Mouse (Mus musculus) CD4-positive, CD25-positive, alpha-beta regulatory T cell, adult 4 months (primary cell): ENCODE results near the gene Zan. TPM values are rescaled to one million over a fixed set of nuclear protein-coding genes. Genes with fewer than 3 reads are reported as not detected.
"Not testable (repeated sequence)": the region's sequence is repeated elsewhere in the genome, so short reads cannot be mapped to it uniquely, and the experiment has no call there.

Experiments
- ATAC-seq: one replicate; pipeline ENCODE4 v1.8.0; 2017
- polyA plus RNA-seq, 2 experiments: library from polyadenylated mRNA; unstranded; fragments of 100-300 nt; shearing (Covaris generic); gene quantifications; one replicate each; pipeline ENCODE4 v1.2.1; 2017

The Zan gene
- polyA plus RNA-seq, 2 experiments from 2014 or later: 0.27 to 0.39 TPM

DNA sequence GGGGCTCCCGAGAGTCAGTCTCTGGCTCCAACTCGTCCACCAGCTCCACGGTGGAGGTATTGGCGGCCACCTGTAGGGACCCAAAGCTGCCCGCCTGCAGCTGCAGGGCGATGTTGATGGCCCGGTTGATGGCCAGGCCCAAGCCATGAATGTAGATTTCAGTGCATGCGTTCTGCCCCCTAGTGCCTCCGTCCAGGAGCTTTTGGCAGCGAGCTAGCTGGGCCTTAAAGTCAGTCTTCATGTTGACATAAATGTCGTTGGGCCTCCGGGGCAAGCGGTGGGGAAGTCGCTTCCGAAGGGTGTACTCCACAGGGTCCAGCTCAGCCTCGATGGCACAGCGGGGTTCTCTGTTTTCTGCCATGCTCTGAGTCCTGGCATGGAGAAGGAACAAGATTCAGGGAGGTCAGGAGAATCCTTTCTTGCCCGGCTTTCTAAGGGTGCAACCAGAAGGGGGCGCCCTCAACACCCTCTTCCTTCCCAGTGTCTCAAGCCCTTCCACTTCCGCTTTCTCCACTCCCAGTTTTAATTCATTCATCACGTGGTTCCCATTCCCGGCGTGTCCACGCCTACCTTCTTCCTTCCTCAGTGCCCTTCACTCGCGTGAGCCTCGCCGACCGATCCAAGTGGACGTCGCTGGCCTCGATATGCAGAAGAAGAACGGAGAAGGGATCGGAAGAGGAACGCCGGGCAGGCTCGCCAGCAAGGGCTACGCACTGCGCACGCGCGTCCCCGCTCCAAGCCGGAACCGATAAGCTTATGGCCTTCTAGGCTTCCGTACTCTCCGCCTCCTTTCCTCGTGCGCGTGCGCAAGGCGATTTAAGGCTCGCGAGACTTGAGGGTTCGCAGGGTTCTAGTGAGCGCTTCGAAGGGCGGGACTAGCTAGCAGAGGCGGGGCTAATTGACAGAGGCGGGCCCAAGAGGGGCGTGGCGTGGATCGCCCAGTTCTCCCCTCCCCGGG, 25.1 kb upstream of the Zan start, which contains the start of gene Pop7:
TSS of gene Pop7 (minus strand) at position 810 of the 958 bp plus-strand sequence.
- ATAC-seq: peak; percentile 97

GRCm38 (mm10) chr5:137500186-137500585, 23.3 kb upstream of the Zan start:
- ATAC-seq: no peak

- no peak for ATAC-seq
Measured at GRCm38 (mm10) chr5:137493831-137494230, 17.0 kb upstream of the Zan start.

GRCm38 (mm10) chr5:137491559-137491958, 14.7 kb upstream of the Zan start:
- no peak for ATAC-seq

- ATAC-seq: no peak
Measured at GRCm38 (mm10) chr5:137487616-137488015, 10.8 kb upstream of the Zan start.

DNA sequence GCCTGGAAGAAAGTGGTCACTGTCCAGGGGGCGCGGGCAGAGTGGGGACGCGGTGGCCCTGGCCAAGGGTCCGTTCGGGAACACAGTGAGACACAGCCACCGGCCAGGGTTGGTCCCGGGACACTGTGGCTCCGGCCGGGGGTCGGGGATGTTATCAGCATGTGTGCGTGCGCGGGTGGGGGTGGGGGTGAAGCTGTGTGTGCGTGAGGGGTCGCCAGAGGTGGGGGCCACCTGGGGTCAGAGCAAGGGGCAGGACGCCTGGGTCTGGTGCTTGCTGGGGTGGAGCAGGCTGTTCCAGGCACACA, 8.9 kb upstream of the Zan start:
- no peak for ATAC-seq

DNA sequence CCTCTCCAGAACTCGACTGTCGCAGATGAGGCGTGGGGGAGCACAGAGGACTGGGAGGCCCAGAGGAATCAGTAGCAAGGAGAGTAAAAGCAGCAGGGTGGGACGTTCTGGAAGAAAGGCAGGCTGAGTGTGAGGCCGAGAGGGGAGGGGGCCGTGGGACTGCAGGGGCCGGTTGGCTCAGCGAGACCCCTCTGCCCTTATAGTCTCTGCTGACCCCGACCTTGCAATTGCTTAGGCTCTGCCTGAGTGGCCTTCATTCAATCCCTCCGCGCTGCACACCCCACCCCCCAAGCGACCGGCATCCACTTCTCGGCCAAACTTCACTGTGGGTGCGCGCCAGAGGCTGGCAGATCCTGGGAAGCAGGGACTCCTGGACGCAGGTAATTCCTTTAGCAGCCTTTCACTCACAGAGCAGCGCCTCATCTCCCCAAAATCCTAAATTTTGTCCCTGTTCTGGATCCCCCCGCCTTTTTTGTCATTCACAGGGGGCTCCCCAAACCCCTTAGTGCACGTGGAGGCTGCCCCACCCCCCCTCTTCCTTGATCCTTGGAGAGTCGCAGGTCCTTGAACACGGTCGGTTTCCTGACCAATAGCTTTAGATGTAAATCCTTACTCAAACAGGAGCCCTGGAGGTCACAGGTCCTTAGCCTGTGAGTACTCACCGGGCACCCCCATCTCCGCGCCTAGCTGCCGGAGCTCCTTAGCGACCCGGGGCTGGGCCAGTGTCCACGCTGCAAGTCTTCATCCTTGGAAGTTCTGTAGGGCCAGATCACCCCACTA, 8.4 kb upstream of the Zan start:
- no peak for ATAC-seq

DNA sequence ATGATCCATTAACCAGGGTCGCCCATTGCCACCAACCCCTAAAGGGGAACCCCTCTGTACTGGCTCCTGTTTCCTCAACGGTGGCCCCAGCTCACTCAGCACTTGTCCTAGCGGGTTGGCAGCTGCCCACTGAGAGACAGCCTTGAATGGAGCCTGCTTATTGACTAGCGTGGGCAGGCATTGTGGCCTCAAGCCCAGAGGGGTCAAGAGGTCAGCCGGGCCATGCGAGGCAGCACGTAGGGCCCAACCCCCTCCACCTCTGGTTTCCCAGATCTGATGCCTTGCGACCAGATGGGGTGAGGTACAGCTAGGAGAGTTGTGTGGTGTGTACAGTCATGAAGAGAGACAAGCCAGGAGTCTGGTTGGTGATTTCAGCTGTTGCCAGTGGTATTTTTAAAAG, 5.0 kb upstream of the Zan start:
- ATAC-seq: no peak

GRCm38 (mm10) chr5:137481138-137481537, 4.3 kb upstream of the Zan start:
- no peak for ATAC-seq

- no peak for ATAC-seq
Measured at GRCm38 (mm10) chr5:137474351-137474750, 2.5 kb downstream of the Zan start.

- no peak for ATAC-seq
Measured at GRCm38 (mm10) chr5:137472252-137472904, 4.5 kb downstream of the Zan start.

DNA sequence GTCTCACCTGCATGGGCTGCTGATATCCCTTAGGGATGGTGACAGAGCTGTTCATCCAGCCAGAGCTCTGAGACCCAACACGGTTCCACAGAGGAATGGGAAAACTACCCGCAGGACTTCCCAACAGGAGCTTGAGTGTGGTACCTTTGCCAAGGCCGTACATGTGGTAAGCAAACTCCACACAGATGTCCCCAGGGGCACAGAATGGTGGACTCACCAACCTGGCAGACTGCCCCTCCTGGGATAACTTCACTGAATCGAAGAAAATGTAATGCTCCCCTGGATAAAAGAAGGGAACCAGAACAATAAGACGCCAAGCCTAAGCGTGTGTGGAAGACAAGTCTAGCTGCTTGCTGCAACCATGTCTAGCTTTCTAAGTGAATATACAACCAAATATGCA, 9.9 kb downstream of the Zan start:
- no peak for ATAC-seq

GRCm38 (mm10) chr5:137465049-137465448, 11.8 kb downstream of the Zan start:
- no peak for ATAC-seq

- no peak for ATAC-seq
Measured at GRCm38 (mm10) chr5:137455866-137456591, 20.8 kb downstream of the Zan start.

DNA sequence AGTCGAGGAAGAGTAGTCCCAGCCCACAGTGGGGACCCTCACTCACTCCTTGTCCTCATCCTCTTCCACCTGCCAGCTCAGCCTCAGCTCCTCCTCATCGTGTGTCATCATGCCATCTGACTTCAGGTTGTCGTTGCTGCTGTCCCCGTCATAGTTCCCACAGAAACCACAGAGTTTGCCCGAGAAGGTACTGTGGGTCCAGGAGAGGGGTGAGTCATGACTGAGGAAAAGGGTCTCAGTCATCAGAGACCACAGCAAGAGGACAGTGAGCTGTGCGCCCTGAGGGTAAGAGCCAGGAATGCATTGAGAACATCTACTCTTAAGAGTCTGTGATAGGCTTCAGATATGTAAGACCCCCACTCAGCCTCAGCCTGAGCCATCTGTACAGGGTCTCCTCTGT, 21.7 kb downstream of the Zan start:
- ATAC-seq: no peak

DNA sequence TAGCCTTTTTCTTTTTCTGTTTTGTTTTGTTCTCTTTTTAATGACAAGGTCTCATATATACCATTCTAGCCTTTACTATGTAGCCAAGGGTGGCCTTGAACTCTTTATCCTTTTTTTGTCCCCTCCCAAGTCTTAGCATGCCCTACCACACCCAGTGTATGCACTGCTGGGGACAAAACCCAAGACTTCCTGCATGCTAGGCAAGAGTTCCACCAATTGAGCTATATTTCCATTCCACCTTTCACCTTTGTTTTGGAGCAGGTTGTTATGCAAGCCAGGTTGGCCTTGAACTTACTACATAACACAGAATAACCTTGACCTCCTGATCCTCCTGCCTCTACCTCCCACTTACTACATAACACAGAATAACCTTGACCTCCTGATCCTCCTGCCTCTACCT, 31.3 kb downstream of the Zan start:
- ATAC-seq: no peak

DNA sequence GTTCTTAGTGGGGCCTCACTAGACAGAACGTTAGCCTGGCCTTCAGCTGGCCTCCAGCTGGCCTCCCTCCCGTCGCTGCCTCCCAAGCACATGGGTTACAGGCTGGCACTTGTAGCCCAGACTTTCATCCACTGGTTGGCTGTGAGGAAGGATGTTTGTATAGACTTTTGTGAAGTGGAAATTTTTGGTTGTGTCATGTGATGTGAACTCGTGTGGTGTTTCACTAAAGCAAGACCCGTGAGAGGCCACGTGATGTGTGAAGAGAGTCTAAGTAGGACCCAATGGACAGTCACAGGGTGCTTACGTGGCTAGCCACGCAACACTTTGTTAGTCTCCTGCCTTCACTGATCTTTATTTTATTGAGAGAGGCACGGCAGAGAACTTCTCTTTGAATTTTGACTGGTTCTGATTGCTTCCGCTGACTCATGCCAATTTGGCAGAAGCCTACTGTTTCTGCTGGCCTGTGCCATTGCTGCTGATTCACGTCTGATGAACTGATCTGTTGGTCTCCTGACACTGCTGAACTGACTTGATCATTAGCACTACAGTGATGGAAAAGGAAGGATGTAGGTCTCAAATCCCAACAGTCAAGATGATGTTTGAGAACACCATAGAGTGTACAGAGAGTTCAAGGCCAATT, 36.5 kb downstream of the Zan start:
- ATAC-seq: no peak

- ATAC-seq: no peak
Measured at GRCm38 (mm10) chr5:137433889-137434288, 43.0 kb downstream of the Zan start.

GRCm38 (mm10) chr5:137430402-137430801, 46.5 kb downstream of the Zan start:
- not testable (repeated sequence) for ATAC-seq

DNA sequence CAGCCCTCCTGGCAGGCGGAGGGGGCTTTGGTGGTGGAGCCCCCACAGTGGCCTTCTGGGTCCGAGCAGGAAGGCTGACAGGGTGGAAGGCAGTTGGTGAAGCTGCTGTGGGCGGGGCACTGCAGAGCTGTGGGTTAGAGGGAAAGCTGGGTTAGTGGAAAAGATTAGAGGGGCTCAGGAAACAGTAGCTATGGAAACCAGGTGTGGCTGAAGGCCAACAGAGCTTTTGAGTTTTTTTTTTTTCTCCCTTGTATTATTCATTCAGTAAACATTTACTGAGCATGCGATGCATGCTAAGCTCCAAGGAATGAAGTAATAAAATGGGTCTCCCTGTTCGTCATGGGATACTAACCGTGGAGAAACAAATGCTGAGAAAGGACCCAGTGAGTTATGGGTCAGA, 51.2 kb downstream of the Zan start:
- no peak for ATAC-seq

DNA sequence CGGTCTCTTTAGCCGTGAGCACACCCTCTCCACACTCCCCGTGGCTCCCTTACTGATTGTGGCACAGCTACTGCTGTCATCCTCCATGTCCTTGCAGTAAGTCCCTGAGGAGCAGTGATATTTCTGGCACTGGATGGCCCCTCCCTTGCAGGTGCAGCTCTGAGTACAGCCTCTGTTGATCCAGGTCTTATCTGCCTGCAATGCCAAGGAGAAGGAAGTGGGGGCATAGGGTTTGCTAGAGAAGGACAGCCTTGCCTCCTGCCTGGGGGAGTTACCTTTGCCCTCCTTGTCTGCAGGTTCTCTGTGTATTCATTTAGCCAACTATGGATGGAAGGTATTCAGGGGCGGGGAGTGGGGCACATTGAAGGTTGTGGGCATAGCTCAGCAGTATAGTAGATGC, 57.0 kb downstream of the Zan start:
- no peak for ATAC-seq

DNA sequence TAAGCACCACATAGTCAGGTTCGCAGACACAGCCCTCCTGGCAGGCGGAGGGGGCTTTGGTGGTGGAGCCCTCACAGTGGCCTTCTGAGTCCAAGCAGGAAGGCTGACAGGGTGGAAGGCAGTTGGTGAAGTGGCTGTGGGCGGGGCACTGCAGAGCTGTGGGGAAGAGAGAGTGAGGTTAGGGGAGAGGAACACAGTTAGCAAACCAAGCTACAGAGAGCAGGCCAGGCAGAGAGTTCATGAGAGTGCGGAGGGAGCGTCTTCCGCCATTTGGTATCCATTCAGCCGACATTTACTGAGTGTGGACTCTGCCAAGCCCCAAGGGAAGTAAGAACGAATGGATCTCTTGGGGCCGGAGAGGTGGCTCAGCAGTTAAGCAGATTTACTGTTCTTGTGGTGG, 57.8 kb downstream of the Zan start:
- ATAC-seq: no peak
